Mouse (Mus musculus): Measurements from ENCODE around the gene Megf11. TPM values are rescaled to one million over a fixed set of nuclear protein-coding genes. Genes with fewer than 3 reads are reported as not detected.

Gene Megf11
- polyA plus RNA-seq, 1 experiment = 0.94 TPM

GRCm38 (mm10) chr9:64696404-64696803 lies 311.0 kb downstream of the Megf11 start:
- Histone ChIP-seq H3K4me1 (ENCODE audit: control insufficient read depth, insufficient read depth, low read length) (no peaks in the 10 kb centered on the region), H3K27ac (ENCODE audit: insufficient read depth, low read length) (no peak overlapping the region), H3K4me3 (ENCODE audit: low read depth, low read length) (no peak overlapping the region), H3K27me3 (ENCODE audit: control insufficient read depth, insufficient read depth, low read length, poor library complexity, severe bottlenecking) (no peaks in the 10 kb centered on the region), H3K9ac (ENCODE audit: low read depth, poor library complexity, severe bottlenecking) (no peak overlapping the region), H3K9me3 (replicated peaks; ENCODE audit: control insufficient read depth, insufficient read depth, low read length, poor library complexity, severe bottlenecking) (no peaks in the 10 kb centered on the region), H3K36me3 (ENCODE audit: control insufficient read depth, insufficient read depth, low read length, poor library complexity, severe bottlenecking) (no peaks in the 10 kb centered on the region)
- TF ChIP-seq EP300 (IDR thresholded peaks at IDR 0.05; ENCODE audit: insufficient read depth, low read depth, low read length) = no peak
- no peak for TF ChIP-seq POLR2A (IDR thresholded peaks at IDR 0.05; ENCODE audit: insufficient read depth, low read length)
- no peak for TF ChIP-seq CTCF (IDR thresholded peaks at IDR 0.05; ENCODE audit: low read depth, low read length)

DNA sequence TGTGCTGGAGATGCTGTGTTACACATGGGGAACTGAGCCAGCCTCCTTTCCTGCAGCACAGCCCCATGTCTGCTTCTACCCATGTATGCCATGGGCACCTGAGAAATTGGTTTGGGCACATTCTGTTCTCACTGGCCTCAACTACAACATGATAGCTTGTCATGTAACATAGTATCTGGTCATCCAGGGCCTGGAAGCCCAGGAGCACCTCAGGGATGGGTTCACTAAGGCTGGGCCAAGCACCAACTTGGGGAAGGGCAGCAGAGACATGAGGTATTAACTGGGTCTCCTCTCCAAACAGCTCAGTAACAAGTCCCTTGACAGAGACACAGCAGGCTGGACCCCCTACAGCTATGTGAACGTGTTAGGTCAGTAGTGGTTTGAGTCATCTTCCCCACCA lies 311.6 kb downstream of the Megf11 start:
- Histone ChIP-seq H3K27me3 (ENCODE audit: control insufficient read depth, insufficient read depth, low read length, poor library complexity, severe bottlenecking) (no peaks in the 10 kb centered on the region), H3K9ac (ENCODE audit: low read depth, poor library complexity, severe bottlenecking) (no peak overlapping the region), H3K4me3 (ENCODE audit: low read depth, low read length) (no peak overlapping the region), H3K27ac (ENCODE audit: insufficient read depth, low read length) (no peak overlapping the region), H3K36me3 (ENCODE audit: control insufficient read depth, insufficient read depth, low read length, poor library complexity, severe bottlenecking) (no peaks in the 10 kb centered on the region), H3K4me1 (ENCODE audit: control insufficient read depth, insufficient read depth, low read length) (no peaks in the 10 kb centered on the region), H3K9me3 (replicated peaks; ENCODE audit: control insufficient read depth, insufficient read depth, low read length, poor library complexity, severe bottlenecking) (no peaks in the 10 kb centered on the region)
- TF ChIP-seq EP300 (IDR thresholded peaks at IDR 0.05; ENCODE audit: insufficient read depth, low read depth, low read length) (no peak), CTCF (IDR thresholded peaks at IDR 0.05; ENCODE audit: low read depth, low read length) (no peak), POLR2A (IDR thresholded peaks at IDR 0.05; ENCODE audit: insufficient read depth, low read length) (no peak)

- Histone ChIP-seq H3K9me3 (replicated peaks; ENCODE audit: control insufficient read depth, insufficient read depth, low read length, poor library complexity, severe bottlenecking) (no peaks in the 10 kb centered on the region), H3K4me1 (ENCODE audit: control insufficient read depth, insufficient read depth, low read length) (no peaks in the 10 kb centered on the region), H3K27ac (ENCODE audit: insufficient read depth, low read length) (no peak overlapping the region), H3K9ac (ENCODE audit: low read depth, poor library complexity, severe bottlenecking) (no peak overlapping the region), H3K36me3 (ENCODE audit: control insufficient read depth, insufficient read depth, low read length, poor library complexity, severe bottlenecking) (no peaks in the 10 kb centered on the region), H3K27me3 (ENCODE audit: control insufficient read depth, insufficient read depth, low read length, poor library complexity, severe bottlenecking) (no peaks in the 10 kb centered on the region), H3K4me3 (ENCODE audit: low read depth, low read length) (no peak overlapping the region)
- no peak for TF ChIP-seq EP300 (IDR thresholded peaks at IDR 0.05; ENCODE audit: insufficient read depth, low read depth, low read length)
- no peak for TF ChIP-seq CTCF (IDR thresholded peaks at IDR 0.05; ENCODE audit: low read depth, low read length)
- no peak for TF ChIP-seq POLR2A (IDR thresholded peaks at IDR 0.05; ENCODE audit: insufficient read depth, low read length)
Measured at GRCm38 (mm10) chr9:64697677-64698076, 312.3 kb downstream of the Megf11 start.

- H3K27ac ChIP-seq (ENCODE audit: insufficient read depth, low read length) = no peak overlapping the region
- no peak for TF ChIP-seq EP300 (IDR thresholded peaks at IDR 0.05; ENCODE audit: insufficient read depth, low read depth, low read length)
- no peak for TF ChIP-seq POLR2A (IDR thresholded peaks at IDR 0.05; ENCODE audit: insufficient read depth, low read length)
- TF ChIP-seq CTCF (IDR thresholded peaks at IDR 0.05; ENCODE audit: low read depth, low read length) = no peak
Measured at GRCm38 (mm10) chr9:64698586-64698985, 313.2 kb downstream of the Megf11 start.

DNA sequence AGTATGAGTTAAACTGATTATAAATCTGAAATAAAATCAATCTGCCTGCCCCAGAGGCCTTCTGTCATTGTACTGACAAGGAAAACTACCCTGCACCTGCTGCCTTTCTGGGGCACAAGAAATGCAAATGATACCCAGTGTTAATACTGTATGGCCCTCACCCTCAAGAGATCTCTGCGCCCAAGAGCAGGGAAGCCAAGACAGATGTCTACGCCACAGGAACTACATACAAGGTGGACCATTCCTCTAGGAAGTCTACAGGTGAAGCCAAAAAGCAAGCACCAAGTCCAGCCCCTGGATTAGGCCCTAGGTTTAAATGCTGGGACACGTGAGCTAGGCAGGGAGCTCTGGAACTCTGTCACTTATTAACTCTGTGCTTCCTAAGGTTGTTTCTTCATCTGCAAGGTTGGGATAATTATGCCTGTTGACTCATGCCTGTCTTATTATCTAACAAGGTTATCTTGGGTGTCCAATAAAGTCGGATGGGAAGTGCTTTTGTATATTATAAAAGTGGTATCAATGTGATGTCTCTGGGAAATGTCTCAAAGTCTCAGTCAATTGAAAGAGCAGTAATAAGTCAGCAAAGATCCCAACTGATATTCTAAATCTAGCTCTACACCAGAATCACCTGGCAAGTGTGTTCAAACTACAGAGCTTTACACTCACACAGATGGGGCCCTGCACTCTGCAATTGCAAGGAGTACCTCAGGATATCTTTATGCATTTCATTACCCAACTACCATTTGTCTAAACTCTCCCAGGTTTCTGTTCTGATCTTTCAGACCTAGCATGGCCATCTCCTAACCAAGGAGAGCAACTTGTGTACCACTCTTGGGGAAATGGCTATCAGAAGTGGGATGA lies 315.3 kb downstream of the Megf11 start:
- Histone ChIP-seq H3K9me3 (replicated peaks; ENCODE audit: control insufficient read depth, insufficient read depth, low read length, poor library complexity, severe bottlenecking) (no peaks in the 10 kb centered on the region), H3K27ac (ENCODE audit: insufficient read depth, low read length) (no peak overlapping the region), H3K4me1 (ENCODE audit: control insufficient read depth, insufficient read depth, low read length) (no peaks in the 10 kb centered on the region), H3K27me3 (ENCODE audit: control insufficient read depth, insufficient read depth, low read length, poor library complexity, severe bottlenecking) (no peaks in the 10 kb centered on the region), H3K36me3 (ENCODE audit: control insufficient read depth, insufficient read depth, low read length, poor library complexity, severe bottlenecking) (no peaks in the 10 kb centered on the region; the same call in 1 of the 2 replicates), H3K9ac (ENCODE audit: low read depth, poor library complexity, severe bottlenecking) (no peak overlapping the region), H3K4me3 (ENCODE audit: low read depth, low read length) (no peak overlapping the region)
- TF ChIP-seq CTCF (IDR thresholded peaks at IDR 0.05; ENCODE audit: low read depth, low read length) = no peak
- no peak for TF ChIP-seq POLR2A (IDR thresholded peaks at IDR 0.05; ENCODE audit: insufficient read depth, low read length)
- TF ChIP-seq EP300 (IDR thresholded peaks at IDR 0.05; ENCODE audit: insufficient read depth, low read depth, low read length) = no peak

More at GRCm38 (mm10) chr9:64698586-64698985, 313.2 kb downstream of the Megf11 start:
- Histone ChIP-seq H3K36me3 (ENCODE audit: control insufficient read depth, insufficient read depth, low read length, poor library complexity, severe bottlenecking) (no peaks in the 10 kb centered on the region), H3K9ac (ENCODE audit: low read depth, poor library complexity, severe bottlenecking) (no peak overlapping the region), H3K9me3 (replicated peaks; ENCODE audit: control insufficient read depth, insufficient read depth, low read length, poor library complexity, severe bottlenecking) (no peaks in the 10 kb centered on the region), H3K27me3 (ENCODE audit: control insufficient read depth, insufficient read depth, low read length, poor library complexity, severe bottlenecking) (no peaks in the 10 kb centered on the region), H3K4me1 (ENCODE audit: control insufficient read depth, insufficient read depth, low read length) (no peaks in the 10 kb centered on the region), H3K4me3 (ENCODE audit: low read depth, low read length) (no peak overlapping the region)

DNA sequence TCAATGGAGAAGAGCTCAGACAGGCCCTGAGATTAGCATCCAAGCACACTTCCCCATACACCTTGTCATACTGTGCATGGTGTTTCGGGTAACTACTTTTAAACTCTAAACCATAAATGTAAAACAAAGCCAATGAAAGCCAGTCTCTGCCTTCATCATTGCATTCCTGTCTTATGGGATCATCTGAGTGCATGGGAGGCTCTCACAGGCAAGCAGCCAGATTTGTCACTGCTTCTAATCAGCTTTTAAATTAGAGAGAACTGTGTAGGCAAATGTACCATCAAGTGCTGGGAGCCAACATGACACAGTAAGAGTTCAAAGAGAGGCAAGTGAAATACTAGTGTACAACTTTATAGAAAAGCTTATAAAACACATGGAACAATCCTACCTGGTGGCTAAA lies 316.2 kb downstream of the Megf11 start:
- Histone ChIP-seq H3K9me3 (replicated peaks; ENCODE audit: control insufficient read depth, insufficient read depth, low read length, poor library complexity, severe bottlenecking) (no peaks in the 10 kb centered on the region), H3K9ac (ENCODE audit: low read depth, poor library complexity, severe bottlenecking) (no peak overlapping the region), H3K27me3 (ENCODE audit: control insufficient read depth, insufficient read depth, low read length, poor library complexity, severe bottlenecking) (no peaks in the 10 kb centered on the region), H3K36me3 (ENCODE audit: control insufficient read depth, insufficient read depth, low read length, poor library complexity, severe bottlenecking) (no peaks in the 10 kb centered on the region; the same call in 1 of the 2 replicates), H3K4me1 (ENCODE audit: control insufficient read depth, insufficient read depth, low read length) (no peaks in the 10 kb centered on the region), H3K4me3 (ENCODE audit: low read depth, low read length) (no peak overlapping the region), H3K27ac (ENCODE audit: insufficient read depth, low read length) (no peak overlapping the region)
- no peak for TF ChIP-seq CTCF (IDR thresholded peaks at IDR 0.05; ENCODE audit: low read depth, low read length)
